In the genomic region with DNA sequence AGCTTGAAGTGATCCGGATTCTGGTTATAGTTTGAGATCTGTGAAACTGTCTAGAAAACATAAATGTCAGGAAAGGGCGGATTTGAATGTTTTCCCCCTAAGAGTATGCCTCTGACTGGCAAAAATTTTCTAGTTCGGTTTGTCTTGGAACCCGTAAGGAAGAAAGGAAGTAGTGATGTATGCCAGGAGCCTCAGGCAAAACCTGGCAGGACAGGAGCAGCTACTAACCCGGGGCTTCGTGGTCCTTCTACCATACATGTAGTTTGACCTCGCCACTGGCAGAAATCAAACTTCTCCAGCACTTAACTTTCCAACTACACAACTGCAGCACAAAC, we compare ENCODE assay signal across 8 mouse cellular contexts. TPM values are rescaled to one million over a fixed set of nuclear protein-coding genes. Genes with fewer than 3 reads are reported as not detected.
DNase-seq lines count a peak whose midpoint lies in the region; ATAC-seq and TF ChIP-seq lines count a peak whose summit lies in the region.

No protein-coding gene starts in this region.

- peak overlapping the region; percentile 97 for H3K27ac ChIP-seq in embryonic facial prominence, embryonic 14.5 days (replicated peaks; ENCODE audit: low read depth, low read length)
- H3K27ac ChIP-seq in intestine, embryonic 16.5 days (ENCODE audit: low read length): peak overlapping the region; percentile 91
- H3K27ac ChIP-seq in neural tube, embryonic 14.5 days (ENCODE audit: low read depth, low read length): peak overlapping the region; percentile 92

- peak overlapping the region; percentile 65 for H3K4me2 ChIP-seq in embryonic facial prominence, embryonic 14.5 days (ENCODE audit: low read depth, low read length)
- peak overlapping the region; percentile 69 for H3K4me2 ChIP-seq in intestine, embryonic 16.5 days (ENCODE audit: low read depth, low read length)
- peak overlapping the region; percentile 63 for H3K4me2 ChIP-seq in neural tube, embryonic 14.5 days (ENCODE audit: low read depth, low read length)

- no peak for TF ChIP-seq CTCF in lung, adult 2 months (IDR thresholded peaks at IDR 0.05; ENCODE audit: insufficient read depth, low read length)

- peak overlapping the region; percentile 54 for H3K4me3 ChIP-seq in lung, adult 2 months (replicated peaks; ENCODE audit: extremely low read depth, low read depth, low read length)
- H3K4me3 ChIP-seq in embryonic facial prominence, embryonic 14.5 days (ENCODE audit: low read depth, low read length): peak overlapping the region; percentile 68
- H3K4me3 ChIP-seq in intestine, embryonic 16.5 days (ENCODE audit: low read length): peak overlapping the region; percentile 69
- peak overlapping the region; percentile 58 for H3K4me3 ChIP-seq in neural tube, embryonic 14.5 days (ENCODE audit: low read depth, low read length)

- H3K36me3 ChIP-seq in embryonic facial prominence, embryonic 14.5 days (ENCODE audit: control insufficient read depth, insufficient read depth, low read length): no peaks in the 10 kb centered on the region
- no peaks in the 10 kb centered on the region for H3K36me3 ChIP-seq in intestine, embryonic 16.5 days (ENCODE audit: control insufficient read depth, insufficient read depth, low read length)
- H3K36me3 ChIP-seq in neural tube, embryonic 14.5 days (ENCODE audit: control insufficient read depth, insufficient read depth, low read length): no peaks in the 10 kb centered on the region

- TF ChIP-seq POLR2A in lung, adult 2 months (IDR thresholded peaks at IDR 0.05; ENCODE audit: borderline replicate concordance, extremely low read depth, low read depth, low read length): no peak

- WGBS in lung, adult 2 months: 4% methylated on average over 7 of the region's 7 CpGs
- WGBS in embryonic facial prominence, embryonic 14.5 days: 4% methylated on average over 7 of the region's 7 CpGs
- 3% methylated on average over 7 of the region's 7 CpGs for WGBS in intestine, embryonic 16.5 days
- 5% methylated on average over 7 of the region's 7 CpGs for WGBS in neural tube, embryonic 14.5 days

- H3K9me3 ChIP-seq in embryonic facial prominence, embryonic 14.5 days (ENCODE audit: control insufficient read depth, low read length): no peaks in the 10 kb centered on the region
- H3K9me3 ChIP-seq in intestine, embryonic 16.5 days (ENCODE audit: control insufficient read depth, low read length): no peaks in the 10 kb centered on the region
- H3K9me3 ChIP-seq in neural tube, embryonic 14.5 days (ENCODE audit: control insufficient read depth, low read length): no peaks in the 10 kb centered on the region

- peaks cover 4% of the 10 kb centered on the region; the same call in 1 of the 2 replicates for H3K4me1 ChIP-seq in lung, adult 2 months (ENCODE audit: control insufficient read depth, insufficient read depth, low read length)
- peaks cover 6% of the 10 kb centered on the region; the same call in 1 of the 2 replicates for H3K4me1 ChIP-seq in embryonic facial prominence, embryonic 14.5 days (ENCODE audit: control insufficient read depth, insufficient read depth, low read length)
- peaks cover 2% of the 10 kb centered on the region; the same call in 1 of the 2 replicates for H3K4me1 ChIP-seq in intestine, embryonic 16.5 days (ENCODE audit: control insufficient read depth, insufficient read depth, low read length)
- no peaks in the 10 kb centered on the region for H3K4me1 ChIP-seq in neural tube, embryonic 14.5 days (ENCODE audit: control insufficient read depth, insufficient read depth, low read length)

- H3K9ac ChIP-seq in embryonic facial prominence, embryonic 14.5 days (ENCODE audit: low read depth, low read length): peak overlapping the region; percentile 78
- H3K9ac ChIP-seq in intestine, embryonic 16.5 days (ENCODE audit: low read depth, low read length): peak overlapping the region; percentile 73
- peak overlapping the region; percentile 46 for H3K9ac ChIP-seq in neural tube, embryonic 14.5 days (replicated peaks; ENCODE audit: low read depth, low read length)

- DNase-seq in lung, adult 2 months: no peak
- DNase-seq in lung, postnatal 10 days: no peak
- no peak for DNase-seq in embryonic facial prominence, embryonic 14.5 days (ENCODE audit: low spot score)
- no peak for DNase-seq in layer of hippocampus, postnatal 10 days (ENCODE audit: low spot score in 2 of 2)
- no peak for DNase-seq in thymus, postnatal 14 days
- no peak for DNase-seq in adrenal gland, postnatal 10 days

- no peaks in the 10 kb centered on the region for H3K27me3 ChIP-seq in embryonic facial prominence, embryonic 14.5 days (replicated peaks; ENCODE audit: control insufficient read depth, insufficient read depth, low read length)
- no peaks in the 10 kb centered on the region for H3K27me3 ChIP-seq in intestine, embryonic 16.5 days (replicated peaks; ENCODE audit: control insufficient read depth, insufficient read depth, low read length)
- H3K27me3 ChIP-seq in neural tube, embryonic 14.5 days (ENCODE audit: control insufficient read depth, insufficient read depth, low read length): no peaks in the 10 kb centered on the region

- ATAC-seq in embryonic facial prominence, embryonic 14.5 days (ENCODE audit: low read depth): peak; percentile 16; the same call in 1 of the 2 replicates
- ATAC-seq in intestine, embryonic 16.5 days: peak; percentile 27; the same call in 1 of the 2 replicates
- ATAC-seq in neural tube, embryonic 14.5 days (ENCODE audit: low read depth): no peak

RNA-seq across cellular contexts. Expression of gene Alg14, which starts 0.4 kb away (rescaled TPM):
- polyA plus RNA-seq in lung, adult 2 months (2012; rRNA removed): 19.6 and 24.5 TPM in 2 replicates
- polyA plus RNA-seq in embryonic facial prominence, embryonic 14.5 days (2014; fragmentation: Nextera tagmentation; extraction: Ambion mirVana): 38.8 and 49.6 TPM in 2 replicates
- polyA plus RNA-seq in intestine, embryonic 16.5 days (2015; fragmentation: Nextera tagmentation; extraction: Ambion mirVana): 39.5 and 41.3 TPM in 2 replicates
- polyA plus RNA-seq in neural tube, embryonic 14.5 days (2014; fragmentation: Nextera tagmentation; extraction: Ambion mirVana): 39.2 and 51.7 TPM in 2 replicates
- total RNA-seq in layer of hippocampus, postnatal 10 days (2021): 10 to 100 TPM; 17.7 to 27.3 TPM
- total RNA-seq in adrenal gland, postnatal 10 days (2021): 10 to 100 TPM; 27.4 to 31.3 TPM

RNA-seq across cellular contexts. Expression of gene Tmem56, which starts 8.3 kb away (rescaled TPM):
- 2.3 TPM in 2 replicates for polyA plus RNA-seq in lung, adult 2 months (2012; rRNA removed)
- 1.6 and 3.0 TPM in 2 replicates for polyA plus RNA-seq in embryonic facial prominence, embryonic 14.5 days (2014; fragmentation: Nextera tagmentation; extraction: Ambion mirVana)
- polyA plus RNA-seq in intestine, embryonic 16.5 days (2015; fragmentation: Nextera tagmentation; extraction: Ambion mirVana): 1.3 TPM in 2 replicates
- 4.4 and 5.5 TPM in 2 replicates for polyA plus RNA-seq in neural tube, embryonic 14.5 days (2014; fragmentation: Nextera tagmentation; extraction: Ambion mirVana)
- 10 to 100 TPM; 23.5 to 24.7 TPM for total RNA-seq in layer of hippocampus, postnatal 10 days (2021)
- 10 to 100 TPM; 22.7 to 37.6 TPM for total RNA-seq in adrenal gland, postnatal 10 days (2021)
